Mouse (Mus musculus) megakaryocyte, embryonic 14.5 days (primary cell): ENCODE data around the gene Vav2. TPM values are rescaled to one million over a fixed set of nuclear protein-coding genes. Genes with fewer than 3 reads are reported as not detected.

ENCODE experiments used
- H3K27me3 ChIP-seq: replicated peaks from 2 replicates; pipeline ENCODE3; 2012; ENCODE audit warnings: inconsistent platforms
- H3K36me3 ChIP-seq: replicated peaks from 2 replicates; pipeline ENCODE3; 2012; ENCODE audit warnings: low read length, inconsistent platforms, mixed read lengths
- H3K4me1 ChIP-seq: 2 replicates; pipeline ENCODE4 v1.6.1; 2012; ENCODE audit warnings: inconsistent platforms
- H3K4me3 ChIP-seq: replicated peaks from 2 replicates; pipeline ENCODE3; 2012; ENCODE audit warnings: moderate library complexity, mild to moderate bottlenecking, inconsistent platforms
- H3K9me3 ChIP-seq: 2 replicates; pipeline ENCODE4 v1.6.1; 2012; ENCODE audit warnings: inconsistent platforms
- FLI1 ChIP-seq: IDR thresholded peaks from 2 replicates; pipeline ENCODE4 v1.6.1; 2012; ENCODE audit warnings: low read length, inconsistent platforms, mixed read lengths
- GATA1 ChIP-seq: IDR thresholded peaks from 3 replicates; pipeline ENCODE4 v1.6.1; 2012; ENCODE audit warnings: mixed read lengths, low read length, inconsistent platforms, borderline replicate concordance
- polyA plus RNA-seq: library from polyadenylated mRNA; stranded (reverse); fragments of >175 nt; gene quantifications from 2 replicates; pipeline ENCODE4 v1.2.3, GENCODE M21; 2012; ENCODE audit warnings: low replicate concordance; ENCODE audit not compliant: insufficient read depth

Gene Vav2
- polyA plus RNA-seq, 1 experiment = 5.5 TPM

GRCm38 (mm10) chr2:27462901-27463300 is 36.1 kb upstream of the Vav2 start:
- no peak for TF ChIP-seq GATA1
- no peak for TF ChIP-seq FLI1
- no peak overlapping the region for H3K4me3 ChIP-seq
- no peaks in the 10 kb centered on the region for H3K9me3 ChIP-seq
- peaks cover 46% of the 10 kb centered on the region for H3K4me1 ChIP-seq
- peaks cover 98% of the 10 kb centered on the region for H3K36me3 ChIP-seq
- H3K27me3 ChIP-seq = no peaks in the 10 kb centered on the region

GRCm38 (mm10) chr2:27461881-27462660 is 35.2 kb upstream of the Vav2 start:
- H3K9me3 ChIP-seq = no peaks in the 10 kb centered on the region
- H3K4me3 ChIP-seq = no peak overlapping the region
- TF ChIP-seq FLI1 (no peak), GATA1 (no peak)
- H3K27me3 ChIP-seq = no peaks in the 10 kb centered on the region
- peaks cover 38% of the 10 kb centered on the region for H3K4me1 ChIP-seq
- H3K36me3 ChIP-seq = peaks cover 98% of the 10 kb centered on the region

GRCm38 (mm10) chr2:27460651-27461050 is 33.8 kb upstream of the Vav2 start:
- no peaks in the 10 kb centered on the region for H3K9me3 ChIP-seq
- peaks cover 98% of the 10 kb centered on the region for H3K36me3 ChIP-seq
- H3K4me3 ChIP-seq = no peak overlapping the region
- peaks cover 24% of the 10 kb centered on the region for H3K4me1 ChIP-seq
- H3K27me3 ChIP-seq = no peaks in the 10 kb centered on the region
- TF ChIP-seq GATA1 (no peak), FLI1 (no peak)

- Histone ChIP-seq H3K4me1 (peaks cover 19% of the 10 kb centered on the region), H3K9me3 (no peaks in the 10 kb centered on the region), H3K4me3 (no peak overlapping the region), H3K36me3 (peaks cover 98% of the 10 kb centered on the region), H3K27me3 (no peaks in the 10 kb centered on the region)
- no peak for TF ChIP-seq GATA1
- no peak for TF ChIP-seq FLI1
These were observed 33.3 kb upstream of the Vav2 start for GRCm38 (mm10) chr2:27460163-27460562.

- peaks cover 17% of the 10 kb centered on the region for H3K4me1 ChIP-seq
- H3K36me3 ChIP-seq = peaks cover 100% of the 10 kb centered on the region
- H3K9me3 ChIP-seq = no peaks in the 10 kb centered on the region
- H3K4me3 ChIP-seq = no peak overlapping the region
- H3K27me3 ChIP-seq = no peaks in the 10 kb centered on the region
- TF ChIP-seq FLI1 = no peak
- no peak for TF ChIP-seq GATA1
These were observed 32.9 kb upstream of the Vav2 start for GRCm38 (mm10) chr2:27459735-27460134.

GRCm38 (mm10) chr2:27450226-27450625 is 23.4 kb upstream of the Vav2 start:
- no peaks in the 10 kb centered on the region for H3K27me3 ChIP-seq
- H3K4me3 ChIP-seq = no peak overlapping the region
- no peak for TF ChIP-seq FLI1
- no peak for TF ChIP-seq GATA1
- H3K36me3 ChIP-seq = peaks cover 99% of the 10 kb centered on the region
- peaks cover 24% of the 10 kb centered on the region; the same call in 1 of the 2 replicates for H3K4me1 ChIP-seq
- no peaks in the 10 kb centered on the region for H3K9me3 ChIP-seq

- no peaks in the 10 kb centered on the region for H3K9me3 ChIP-seq
- TF ChIP-seq FLI1 = no peak
- no peak for TF ChIP-seq GATA1
- no peak overlapping the region for H3K4me3 ChIP-seq
- H3K27me3 ChIP-seq = no peaks in the 10 kb centered on the region
- peaks cover 91% of the 10 kb centered on the region for H3K36me3 ChIP-seq
- peaks cover 21% of the 10 kb centered on the region for H3K4me1 ChIP-seq
These were observed 20.9 kb upstream of the Vav2 start for GRCm38 (mm10) chr2:27447782-27448181.

- Histone ChIP-seq H3K27me3 (no peaks in the 10 kb centered on the region), H3K36me3 (peaks cover 81% of the 10 kb centered on the region)
- no peak for TF ChIP-seq GATA1
These were observed 20.0 kb upstream of the Vav2 start for GRCm38 (mm10) chr2:27446812-27447211.

GRCm38 (mm10) chr2:27445910-27446309 is 19.1 kb upstream of the Vav2 start:
- Histone ChIP-seq H3K36me3 (peaks cover 72% of the 10 kb centered on the region), H3K27me3 (no peaks in the 10 kb centered on the region), H3K9me3 (no peaks in the 10 kb centered on the region), H3K4me3 (no peak overlapping the region), H3K4me1 (peaks cover 32% of the 10 kb centered on the region)
- TF ChIP-seq FLI1 (no peak), GATA1 (no peak)

More at GRCm38 (mm10) chr2:27446812-27447211, 20.0 kb upstream of the Vav2 start:
- peaks cover 25% of the 10 kb centered on the region for H3K4me1 ChIP-seq
- no peak overlapping the region for H3K4me3 ChIP-seq
- no peaks in the 10 kb centered on the region for H3K9me3 ChIP-seq

GRCm38 (mm10) chr2:27443450-27443708 is 16.5 kb upstream of the Vav2 start:
- peaks cover 47% of the 10 kb centered on the region for H3K36me3 ChIP-seq
- peaks cover 45% of the 10 kb centered on the region for H3K4me1 ChIP-seq
- no peak overlapping the region for H3K4me3 ChIP-seq

More at GRCm38 (mm10) chr2:27443450-27443708, 16.5 kb upstream of the Vav2 start:
- TF ChIP-seq GATA1 = no peak
- TF ChIP-seq FLI1 = no peak
- Histone ChIP-seq H3K9me3 (no peaks in the 10 kb centered on the region), H3K27me3 (no peaks in the 10 kb centered on the region)
